Mouse (Mus musculus): ENCODE measurements at regions not wholly inside any gene's neighbourhood (a gene's known extent, or its start where the extent isn't known, plus 50 kb on each side); places are given as distances from the start of the nearest gene placed in this dataset.

GRCm38 (mm10) chr15:97603492-97603891 lies 102.1 kb downstream of the Rpap3 start:
- no peak for TF ChIP-seq POLR2A (IDR thresholded peaks at IDR 0.05; ENCODE audit: low read depth, low read length)
- no peak for TF ChIP-seq CTCF (IDR thresholded peaks at IDR 0.05; ENCODE audit: extremely low read depth, insufficient read depth, insufficient read length, insufficient replicate concordance)
